Mouse (Mus musculus) 3T3-L1 (cell line): ENCODE measurements around the gene Xkr8.
"Not testable (repeated sequence)": the region's sequence is repeated elsewhere in the genome, so short reads cannot be mapped to it uniquely, and the experiment has no call there.

Experiments
- DNase-seq: peaks from one replicate; pipeline ENCODE4 v3.0.0-alpha.2; 2015; ENCODE audit warnings: low read depth, low spot score

Gene Xkr8

DNA sequence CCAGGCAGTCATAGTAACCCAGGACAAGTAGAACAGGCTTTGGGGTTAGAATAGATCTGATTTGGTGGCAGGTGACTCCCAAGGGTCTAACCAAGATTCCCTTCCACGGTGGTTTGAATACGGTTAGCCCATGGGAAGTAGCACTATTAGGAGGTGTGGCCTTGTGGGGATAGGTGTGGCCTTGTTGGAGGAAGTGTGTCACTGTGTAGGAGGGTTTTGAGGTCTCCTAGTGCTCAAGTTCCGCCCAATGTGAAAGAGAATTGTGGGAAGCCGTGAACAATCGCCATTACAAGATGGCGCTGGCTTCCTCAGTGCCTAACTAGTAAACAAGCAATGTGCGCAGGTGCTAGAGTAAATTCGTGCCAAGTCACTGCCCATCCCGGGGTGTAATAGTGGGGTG lies 4.8 kb upstream of the Xkr8 start:
- DNase-seq, result not testable (repeated sequence)

DNA sequence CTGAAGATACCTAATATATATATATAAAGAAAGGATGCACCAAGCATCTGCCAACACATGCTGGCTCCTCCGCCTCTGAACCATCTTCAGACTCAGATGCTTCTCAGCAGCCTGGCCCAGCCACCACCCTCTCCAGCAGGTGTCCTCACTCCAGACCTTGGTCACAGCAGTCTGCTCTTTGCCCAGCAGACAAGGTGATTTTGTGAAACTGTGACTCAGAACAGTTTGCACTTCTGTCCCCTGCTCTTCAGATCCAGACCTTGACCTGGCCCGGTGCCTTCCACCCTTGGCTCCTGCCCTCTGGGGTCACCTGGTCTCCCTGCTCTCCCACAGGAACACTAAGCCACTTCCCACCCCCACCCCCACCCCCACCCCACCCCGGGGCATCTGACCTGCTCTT lies 3.5 kb upstream of the Xkr8 start:
- DNase-seq, result no peak

DNA sequence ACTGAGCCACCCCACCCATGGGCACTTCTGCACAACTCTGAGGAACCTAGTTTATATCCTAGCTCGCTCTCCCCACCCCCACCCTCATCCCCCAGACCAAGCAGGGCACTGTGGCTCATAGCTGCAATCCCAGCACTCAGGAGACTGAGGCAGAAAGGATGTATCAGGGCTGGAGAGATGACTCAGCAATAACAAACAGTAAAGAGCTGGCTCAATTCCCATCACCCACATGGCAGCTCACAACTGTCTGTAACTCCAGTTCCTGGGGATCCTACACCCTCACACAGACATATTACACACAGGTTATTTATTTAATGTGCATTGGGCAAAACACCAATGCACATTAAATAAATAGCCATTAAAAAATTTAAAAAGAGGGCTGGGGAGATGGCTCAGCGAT lies 3.0 kb upstream of the Xkr8 start:
- DNase-seq, result peak; percentile 74

DNA sequence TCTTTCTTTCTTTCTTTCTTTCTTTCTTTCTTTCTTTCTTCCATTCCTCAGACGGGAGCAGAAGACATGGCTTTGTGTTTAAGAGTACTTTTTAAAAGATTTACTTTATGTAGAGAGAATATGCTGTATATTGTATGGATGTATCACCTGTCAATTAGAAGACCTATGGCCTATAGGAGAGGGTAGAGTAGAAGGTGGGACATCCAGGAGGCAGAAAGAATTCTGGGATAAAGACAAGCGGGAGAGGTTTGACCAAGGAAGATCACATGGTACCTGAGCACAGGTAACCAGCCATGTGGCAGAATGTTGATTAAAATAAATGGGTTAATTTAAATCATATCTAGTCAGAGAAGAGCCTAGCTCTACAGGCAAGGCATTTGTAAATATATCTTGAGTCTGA lies 2.4 kb upstream of the Xkr8 start:
- DNase-seq, result no peak

DNA sequence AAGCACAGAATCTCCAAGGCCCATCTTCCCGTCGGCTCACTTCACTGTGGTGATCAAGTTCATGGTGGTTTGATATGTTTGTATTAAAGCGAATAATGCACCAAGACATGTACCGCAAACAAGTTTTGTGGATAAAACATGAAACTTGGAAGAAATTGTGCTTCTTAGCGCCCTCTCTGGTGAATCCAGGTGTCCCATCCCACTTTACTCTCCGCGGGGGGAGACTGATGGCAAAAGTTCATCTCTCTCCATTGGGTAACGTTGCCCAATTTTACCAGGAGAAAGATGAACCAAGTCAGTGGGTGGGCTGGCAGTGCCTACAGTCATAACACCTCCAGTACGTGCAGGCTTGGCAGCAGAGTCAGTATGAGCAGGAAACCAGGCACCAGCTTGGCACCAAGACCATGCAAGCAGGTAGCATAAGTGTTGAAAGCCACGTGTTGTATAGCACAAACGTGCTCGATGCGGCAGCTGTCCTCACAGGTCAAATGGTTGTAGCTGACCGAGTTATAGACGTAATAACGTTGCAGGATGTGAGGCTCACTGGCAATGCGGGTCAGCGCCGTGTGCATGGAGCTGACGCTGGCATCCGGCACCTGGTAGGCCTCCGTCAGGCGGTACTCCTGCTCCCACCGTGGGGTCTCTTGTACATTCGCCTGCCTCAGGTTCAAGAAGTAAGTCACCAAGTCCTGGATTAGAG lies 875 bp upstream of the Xkr8 start:
- no peak for DNase-seq

DNA sequence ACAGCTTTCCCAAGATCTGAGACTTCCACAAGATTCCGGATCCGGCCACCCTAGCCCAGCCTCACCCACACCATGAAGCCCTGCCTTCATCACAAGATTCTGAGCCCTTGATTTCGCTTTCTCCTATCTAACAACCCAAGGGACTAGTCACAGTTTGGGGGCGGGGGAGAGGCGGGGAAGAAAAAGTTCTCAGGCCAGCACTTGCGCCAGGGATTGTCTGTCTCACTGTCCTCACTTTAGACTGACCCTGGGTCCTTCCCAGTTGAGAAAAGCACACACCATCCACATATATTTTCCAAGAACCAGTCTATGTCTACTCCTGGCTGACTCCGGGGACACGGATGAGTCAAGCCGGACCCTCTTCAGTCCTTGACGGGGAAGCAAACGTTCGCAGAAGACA lies 730 bp downstream of the Xkr8 start:
- DNase-seq, result no peak

DNA sequence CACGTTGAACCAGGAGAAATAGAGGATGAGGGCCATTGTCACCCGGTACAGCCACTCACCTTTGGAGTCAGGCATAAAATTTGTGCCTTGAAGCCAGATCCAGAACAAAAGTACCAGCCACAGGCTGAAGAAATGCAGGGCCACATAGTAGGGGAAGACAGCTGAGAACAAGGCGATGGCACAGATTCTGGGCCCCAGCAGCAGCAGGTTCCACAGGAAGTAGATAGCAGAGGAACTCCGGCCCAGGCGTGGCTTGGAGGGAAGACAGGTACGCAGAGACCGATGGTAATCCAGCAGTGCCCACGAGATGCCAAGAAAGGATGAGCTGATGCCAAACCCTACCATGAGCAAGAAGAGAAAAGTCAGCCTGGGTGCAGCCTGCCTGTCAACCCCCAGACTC lies 4.1 kb downstream of the Xkr8 start:
- no peak for DNase-seq

DNA sequence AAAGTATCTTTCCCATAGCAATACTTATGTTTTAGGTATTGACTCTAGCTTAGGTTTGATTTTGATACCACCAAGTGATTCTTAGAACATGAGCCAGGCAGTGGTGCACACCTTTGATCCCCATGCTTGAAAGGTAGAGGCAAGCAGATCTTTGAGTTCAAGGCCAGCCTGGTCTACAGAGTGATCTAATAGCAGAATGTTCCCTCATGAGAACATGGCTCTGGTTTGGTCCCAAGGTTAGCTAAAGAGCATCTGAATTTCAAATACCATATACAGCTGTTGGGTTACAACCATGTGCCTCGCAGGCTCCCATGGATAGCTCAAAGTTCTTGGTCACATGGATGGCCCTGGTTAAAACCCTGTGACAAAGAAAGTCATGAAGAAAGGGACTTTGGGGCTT lies 14.1 kb downstream of the Xkr8 start:
- no peak for DNase-seq

DNA sequence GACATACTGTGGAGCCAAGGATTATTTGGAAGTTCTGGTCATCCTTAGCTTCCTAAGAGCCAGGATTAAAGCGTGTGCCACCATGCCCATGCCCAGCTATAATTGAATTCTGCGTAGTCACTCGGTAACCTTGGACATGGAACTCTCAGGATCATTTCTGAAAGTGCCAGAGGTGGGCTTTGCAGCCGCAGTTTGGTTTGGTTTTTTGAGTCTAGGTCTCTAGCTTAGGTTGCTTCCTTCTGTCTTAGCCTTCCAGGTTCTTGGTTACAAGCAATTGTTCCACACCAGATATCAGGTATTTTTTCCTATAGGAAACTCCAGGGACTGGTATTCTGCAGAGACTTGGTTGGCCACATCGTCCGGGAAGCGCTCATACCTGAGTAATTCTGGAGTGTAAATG lies 19.2 kb downstream of the Xkr8 start:
- DNase-seq, result no peak

DNA sequence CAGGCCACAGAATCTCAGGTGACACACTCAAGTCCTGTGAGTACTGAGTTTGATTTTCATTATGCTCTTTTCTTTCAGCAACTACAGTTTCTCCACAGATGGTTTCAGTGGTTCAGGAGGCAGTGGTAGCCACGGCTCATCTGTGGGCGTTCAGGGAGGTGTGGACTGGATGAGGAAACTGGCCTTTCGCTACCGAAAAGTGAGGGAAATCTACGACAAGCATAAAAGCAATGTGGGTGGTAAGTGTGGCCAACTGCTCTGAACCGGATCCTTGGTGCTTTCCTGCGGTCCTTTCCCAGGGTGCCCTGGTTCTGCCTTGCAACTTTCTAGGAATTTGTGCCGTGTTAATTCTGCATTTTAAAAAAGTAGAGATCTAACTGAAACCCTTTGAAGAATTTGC lies 25.5 kb downstream of the Xkr8 start:
- DNase-seq, result no peak

DNA sequence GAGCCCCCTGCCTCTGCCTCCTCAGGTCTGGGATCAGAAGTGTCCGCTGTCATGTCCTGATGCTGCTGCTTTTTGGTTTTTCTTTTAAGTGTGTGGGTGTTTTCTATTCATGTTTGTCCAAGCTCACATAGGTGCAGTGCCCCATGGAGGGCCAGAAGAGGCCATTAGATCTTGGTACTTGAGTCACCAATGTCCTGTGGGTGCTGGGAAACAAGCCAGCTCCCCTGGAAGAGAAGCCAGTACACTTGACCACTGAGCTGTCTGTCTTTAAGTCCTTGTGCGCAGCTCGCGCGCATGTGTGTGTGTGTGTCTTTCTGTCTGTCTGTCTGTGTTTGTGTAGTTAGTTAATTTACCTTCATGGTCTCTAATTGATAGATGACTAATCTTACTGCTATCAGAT lies 30.3 kb downstream of the Xkr8 start:
- DNase-seq, result no peak

DNA sequence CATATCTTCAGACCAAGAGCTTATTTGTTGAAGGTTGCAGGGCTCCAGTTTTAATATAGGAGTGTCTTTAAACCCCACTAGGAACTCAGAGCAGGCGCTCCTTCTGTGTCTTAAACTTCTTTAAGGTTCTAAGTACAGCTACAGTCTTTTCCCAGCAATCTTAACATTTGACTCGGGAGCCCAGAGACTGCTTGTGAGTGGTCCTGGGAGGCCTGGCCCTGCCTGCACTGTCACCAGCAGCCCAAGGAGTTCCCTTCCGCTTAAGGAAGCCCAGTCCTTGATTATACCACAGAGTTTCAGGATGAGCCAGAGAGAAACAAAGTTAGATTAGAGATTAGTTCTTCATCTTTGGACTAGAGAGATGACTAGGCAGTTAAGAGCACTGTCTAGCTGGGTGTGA lies 39.0 kb downstream of the Xkr8 start:
- no peak for DNase-seq

DNA sequence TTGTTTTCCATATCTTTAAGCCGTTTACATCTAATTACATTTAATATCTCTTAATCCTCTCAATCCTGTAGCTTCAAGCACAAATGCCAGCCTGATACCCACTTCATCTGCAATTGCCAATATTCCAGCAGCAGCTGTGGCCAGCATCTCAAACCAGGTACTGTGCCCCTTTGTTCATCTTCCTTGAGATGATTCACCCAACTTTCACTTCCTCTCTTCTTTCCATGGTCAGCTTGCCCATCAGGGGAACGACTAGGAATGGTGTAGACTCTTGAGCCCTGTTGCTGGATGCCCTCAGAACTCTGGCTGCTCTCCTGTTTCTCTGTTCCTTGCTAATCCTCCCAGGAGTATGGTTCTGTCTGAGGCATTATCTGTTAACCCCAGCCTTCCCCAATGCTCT lies 42.7 kb downstream of the Xkr8 start:
- no peak for DNase-seq

DNA sequence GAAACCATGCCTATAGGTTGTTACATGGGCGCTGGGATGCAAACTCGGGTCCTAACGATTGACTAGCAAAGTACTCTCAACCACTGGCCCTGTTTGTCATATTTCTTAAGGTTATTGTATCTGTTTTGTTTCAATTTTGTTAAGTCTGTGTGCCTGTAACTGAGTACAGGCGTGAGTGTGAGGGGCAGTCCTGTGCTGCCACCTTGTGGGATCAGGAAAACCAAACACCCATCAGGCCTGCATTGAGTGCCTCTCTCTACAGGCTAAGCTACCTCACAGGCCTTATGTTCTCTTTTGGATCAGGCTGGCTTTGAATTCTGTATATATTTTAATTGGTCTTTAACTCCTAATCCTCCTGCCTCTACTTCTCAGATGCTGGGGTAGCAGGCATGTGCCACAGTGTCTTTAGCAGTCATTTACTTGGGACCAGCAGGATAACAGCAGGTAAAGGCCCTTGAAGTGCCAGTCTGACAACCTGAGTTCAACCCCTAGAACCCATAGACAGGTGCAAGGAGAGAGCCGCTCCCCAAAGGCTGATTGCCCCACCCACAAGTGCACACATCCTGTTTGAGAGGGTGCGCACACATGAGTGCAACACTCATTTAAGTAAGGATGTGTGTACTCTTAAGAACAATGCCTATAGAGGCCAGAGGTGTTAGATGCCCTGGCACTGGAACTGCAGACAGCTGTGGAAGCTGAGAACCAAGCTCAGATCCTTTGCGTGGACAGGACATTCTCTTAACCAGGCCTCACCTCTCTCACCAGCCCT lies 55.4 kb downstream of the Xkr8 start:
- peak; percentile 59 for DNase-seq
